9 mouse cellular contexts compared by ENCODE assay signal in genomic region chr8:119358836-119359235, GRCm38 (mm10). TPM values are rescaled to one million over a fixed set of nuclear protein-coding genes. Genes with fewer than 3 reads are reported as not detected.
A peak's percentile ranks its signal among the peaks of the same experiment; 100 is the strongest.
DNase-seq lines count a peak whose midpoint lies in the region; ATAC-seq and TF ChIP-seq lines count a peak whose summit lies in the region.
"Had no signal": no experiment of that assay in that cellular context is flagged by ENCODE, and none has a peak within 500 bp of the region (broad histone marks: within the 10 kb centered on the region; RNA-seq: fewer than 3 reads in every experiment).

No protein-coding gene starts in this region.

- no peaks in the 10 kb centered on the region for H3K9me3 ChIP-seq in hindbrain, embryonic 11.5 days (ENCODE audit: control insufficient read depth, low read length)
- no peaks in the 10 kb centered on the region for H3K9me3 ChIP-seq in hindbrain, embryonic 12.5 days (replicated peaks)
- no peaks in the 10 kb centered on the region for H3K9me3 ChIP-seq in lung, embryonic 15.5 days
- no peaks in the 10 kb centered on the region for H3K9me3 ChIP-seq in stomach, postnatal 0 days (ENCODE audit: control insufficient read depth, low read length)

- no peaks in the 10 kb centered on the region for H3K36me3 ChIP-seq in hindbrain, embryonic 11.5 days (ENCODE audit: control insufficient read depth, insufficient read depth, low read length)
- H3K36me3 ChIP-seq in hindbrain, embryonic 12.5 days: no peaks in the 10 kb centered on the region
- no peaks in the 10 kb centered on the region for H3K36me3 ChIP-seq in lung, embryonic 15.5 days
- no peaks in the 10 kb centered on the region for H3K36me3 ChIP-seq in stomach, postnatal 0 days (ENCODE audit: control insufficient read depth, insufficient read depth, low read length)

- peak; percentile 72 for DNase-seq in hindbrain, embryonic 11.5 days (ENCODE audit: low spot score)
- DNase-seq in CD8-positive naive resting alpha-beta T cell, adult 2 months (ENCODE audit: low read depth in 2 of 2, low spot score in 2 of 2): peak; percentile 20 to 35
- peak; percentile 69 for DNase-seq in adrenal gland, adult 2 months
- peak; percentile 44 to 48 for DNase-seq in gastrocnemius, postnatal 36 days
- DNase-seq in stomach, postnatal 0 days (ENCODE audit: low spot score): peak; percentile 69
- DNase-seq in left cerebral cortex, postnatal 25 days (ENCODE audit: low spot score in 2 of 2): no peak

- H3K27ac ChIP-seq in hindbrain, embryonic 11.5 days (ENCODE audit: low read depth, low read length): no peak overlapping the region
- H3K27ac ChIP-seq in hindbrain, embryonic 12.5 days: no peak overlapping the region; the same call in 1 of the 2 replicates
- H3K27ac ChIP-seq in lung, embryonic 15.5 days: no peak overlapping the region
- H3K27ac ChIP-seq in stomach, postnatal 0 days (replicated peaks): no peak overlapping the region

- 54% methylated on average over 14 of the region's 14 CpGs for whole genome bisulfite sequencing in hindbrain, embryonic 11.5 days
- WGBS in hindbrain, embryonic 12.5 days: 47% methylated on average over 14 of the region's 14 CpGs
- 37% methylated on average over 14 of the region's 14 CpGs for WGBS in lung, embryonic 15.5 days
- WGBS in stomach, postnatal 0 days: 47% methylated on average over 14 of the region's 14 CpGs

- H3K4me1 ChIP-seq in hindbrain, embryonic 11.5 days (replicated peaks; ENCODE audit: control insufficient read depth, insufficient read depth, low read length): no peaks in the 10 kb centered on the region
- no peaks in the 10 kb centered on the region for H3K4me1 ChIP-seq in hindbrain, embryonic 12.5 days
- H3K4me1 ChIP-seq in lung, embryonic 15.5 days: no peaks in the 10 kb centered on the region
- no peaks in the 10 kb centered on the region for H3K4me1 ChIP-seq in stomach, postnatal 0 days (replicated peaks; ENCODE audit: control insufficient read depth, insufficient read depth)

- no peak overlapping the region for H3K4me3 ChIP-seq in hindbrain, embryonic 11.5 days (ENCODE audit: low read depth, low read length)
- H3K4me3 ChIP-seq in hindbrain, embryonic 12.5 days: no peak overlapping the region
- no peak overlapping the region for H3K4me3 ChIP-seq in lung, embryonic 15.5 days
- H3K4me3 ChIP-seq in stomach, postnatal 0 days (ENCODE audit: low read depth, low read length): no peak overlapping the region
- H3K4me3 ChIP-seq: erythroblast, embryonic 14.5 days had no signal

- no peak for TF ChIP-seq EP300 in stomach, postnatal 0 days (optimal IDR thresholded peaks at IDR 0.05)

- intact Hi-C loops in gastrocnemius, postnatal 36 days (cut with DNase I): no loop called here
- intact Hi-C loops in left cerebral cortex, postnatal 25 days (cut with DNase I): no loop called here

- TF ChIP-seq CTCF in stomach, postnatal 0 days (IDR thresholded peaks at IDR 0.05; ENCODE audit: low read depth): peak; percentile 80

- no peak for ATAC-seq in hindbrain, embryonic 11.5 days (ENCODE audit: low FRiP score)
- ATAC-seq in hindbrain, embryonic 12.5 days (ENCODE audit: low FRiP score): no peak
- ATAC-seq in lung, embryonic 15.5 days (ENCODE audit: borderline replicate concordance, extremely low read depth, low FRiP score, low TSS enrichment): peak; percentile 36; the same call in 1 of the 2 replicates
- peak; percentile 36; the same call in 1 of the 2 replicates for ATAC-seq in stomach, postnatal 0 days (ENCODE audit: low FRiP score, low TSS enrichment)

- H3K4me2 ChIP-seq in hindbrain, embryonic 11.5 days (replicated peaks; ENCODE audit: low read depth, low read length): no peak overlapping the region
- no peak overlapping the region for H3K4me2 ChIP-seq in hindbrain, embryonic 12.5 days (replicated peaks)
- no peak overlapping the region for H3K4me2 ChIP-seq in lung, embryonic 15.5 days
- no peak overlapping the region for H3K4me2 ChIP-seq in stomach, postnatal 0 days (replicated peaks; ENCODE audit: low read depth)

- no peaks in the 10 kb centered on the region for H3K27me3 ChIP-seq in hindbrain, embryonic 11.5 days (ENCODE audit: control insufficient read depth, insufficient read depth, low read length)
- no peaks in the 10 kb centered on the region for H3K27me3 ChIP-seq in hindbrain, embryonic 12.5 days
- H3K27me3 ChIP-seq in lung, embryonic 15.5 days: no peaks in the 10 kb centered on the region
- H3K27me3 ChIP-seq in stomach, postnatal 0 days (ENCODE audit: control insufficient read depth, insufficient read depth, low read length): no peaks in the 10 kb centered on the region

- no peak overlapping the region for H3K9ac ChIP-seq in hindbrain, embryonic 11.5 days (ENCODE audit: low read depth, low read length)
- no peak overlapping the region for H3K9ac ChIP-seq in hindbrain, embryonic 12.5 days
- H3K9ac ChIP-seq in lung, embryonic 15.5 days: no peak overlapping the region
- H3K9ac ChIP-seq in stomach, postnatal 0 days (ENCODE audit: low read length): no peak overlapping the region

RNA-seq across cellular contexts. Expression of gene Hsbp1, which starts 14.5 kb away (rescaled TPM):
- 366 and 377 TPM in 2 replicates for polyA plus RNA-seq in hindbrain, embryonic 11.5 days (2014; fragmentation: Nextera tagmentation; extraction: Ambion mirVana)
- polyA plus RNA-seq in hindbrain, embryonic 12.5 days (2016; fragmentation: Nextera tagmentation; extraction: Ambion mirVana): 402 and 404 TPM in 2 replicates
- total RNA-seq in adrenal gland, adult 2 months (2021): 100 to 1,000 TPM; 215 to 223 TPM
- polyA plus RNA-seq in adrenal gland, adult 2 months (2012; rRNA removed): 33.1 and 38.3 TPM in 2 replicates
- total RNA-seq in gastrocnemius, postnatal 36 days (2021): 100 to 1,000 TPM; 131 to 132 TPM
- polyA plus RNA-seq in lung, embryonic 15.5 days (2015; fragmentation: Nextera tagmentation; extraction: Ambion mirVana): 332 and 337 TPM in 2 replicates
- 245 and 246 TPM in 2 replicates for polyA plus RNA-seq in stomach, postnatal 0 days (2015; fragmentation: Nextera tagmentation; extraction: Ambion mirVana)
- 100 to 1,000 TPM; 402 to 432 TPM for total RNA-seq in left cerebral cortex, postnatal 25 days (2021)

RNA-seq across cellular contexts. Expression of gene Mlycd, which starts 35.8 kb away (rescaled TPM):
- 9.2 and 10.7 TPM in 2 replicates for polyA plus RNA-seq in hindbrain, embryonic 11.5 days (2014; fragmentation: Nextera tagmentation; extraction: Ambion mirVana)
- 15.2 and 16.7 TPM in 2 replicates for polyA plus RNA-seq in hindbrain, embryonic 12.5 days (2016; fragmentation: Nextera tagmentation; extraction: Ambion mirVana)
- 10 to 100 TPM; 41.8 to 69.4 TPM for total RNA-seq in adrenal gland, adult 2 months (2021)
- polyA plus RNA-seq in adrenal gland, adult 2 months (2012; rRNA removed): 110 and 118 TPM in 2 replicates
- 100 to 1,000 TPM in 1 of 2 experiments, 10 to 100 TPM in 1; 73.5 to 114 TPM for total RNA-seq in gastrocnemius, postnatal 36 days (2021)
- polyA plus RNA-seq in lung, embryonic 15.5 days (2015; fragmentation: Nextera tagmentation; extraction: Ambion mirVana): 14.8 and 15.8 TPM in 2 replicates
- 22.0 and 24.0 TPM in 2 replicates for polyA plus RNA-seq in stomach, postnatal 0 days (2015; fragmentation: Nextera tagmentation; extraction: Ambion mirVana)
- total RNA-seq in left cerebral cortex, postnatal 25 days (2021): 10 to 100 TPM; 28.6 to 30.3 TPM

Comparison
In these comparisons a context has a peak if more than half of its experiments do, and no peak if none do; other contexts are left out.
1. ATAC-seq: peak in lung, embryonic 15.5 days (single experiment) and stomach, postnatal 0 days (single experiment); none in hindbrain, embryonic 11.5 days (single experiment) and hindbrain, embryonic 12.5 days (single experiment).
2. DNase-seq: peak in hindbrain, embryonic 11.5 days (single experiment), CD8-positive naive resting alpha-beta T cell, adult 2 months (2 of 2), adrenal gland, adult 2 months (single experiment), gastrocnemius, postnatal 36 days (2 of 2) and stomach, postnatal 0 days (single experiment); none in left cerebral cortex, postnatal 25 days (0 of 2).